Mouse (Mus musculus) lung, postnatal 36 days (tissue): Measurements from ENCODE around the gene Ptger4.

ENCODE experiments used
- DNase-seq: peaks from one replicate; pipeline ENCODE4 v3.0.0; 2022; ENCODE audit warnings: mixed read lengths

Gene Ptger4

GRCm38 (mm10) chr15:5243959-5244905 is at the start of gene Ptger4:
Gene Ptger4, minus strand, starts transcription at chr15:5244187.
- peak; percentile 95 for DNase-seq

- peak; percentile 6 for DNase-seq
These were observed 44.4 kb upstream of the Ptger4 start for GRCm38 (mm10) chr15:5288412-5288811.

GRCm38 (mm10) chr15:5287072-5287471 is 43.1 kb upstream of the Ptger4 start:
- DNase-seq: no peak

GRCm38 (mm10) chr15:5281316-5281715 is 37.3 kb upstream of the Ptger4 start:
- DNase-seq: no peak

GRCm38 (mm10) chr15:5279831-5280230 is 35.8 kb upstream of the Ptger4 start:
- DNase-seq: no peak

GRCm38 (mm10) chr15:5278525-5278924 is 34.5 kb upstream of the Ptger4 start:
- no peak for DNase-seq

- no peak for DNase-seq
These were observed 30.0 kb upstream of the Ptger4 start for GRCm38 (mm10) chr15:5273981-5274380.

GRCm38 (mm10) chr15:5266095-5266494 is 22.1 kb upstream of the Ptger4 start:
- DNase-seq: no peak

GRCm38 (mm10) chr15:5262874-5263504 is 19.0 kb upstream of the Ptger4 start:
- no peak for DNase-seq

- no peak for DNase-seq
These were observed 18.2 kb upstream of the Ptger4 start for GRCm38 (mm10) chr15:5262095-5262667.

GRCm38 (mm10) chr15:5261004-5261403 is 17.0 kb upstream of the Ptger4 start:
- DNase-seq: no peak

- DNase-seq: no peak
These were observed 16.2 kb upstream of the Ptger4 start for GRCm38 (mm10) chr15:5260183-5260582.

GRCm38 (mm10) chr15:5250182-5250581 is 6.2 kb upstream of the Ptger4 start:
- no peak for DNase-seq

- DNase-seq: peak; percentile 51
These were observed 690 bp downstream of the Ptger4 start for GRCm38 (mm10) chr15:5243036-5243958.

GRCm38 (mm10) chr15:5242241-5243035 is 1.5 kb downstream of the Ptger4 start:
- peak; percentile 7 for DNase-seq

GRCm38 (mm10) chr15:5241304-5242201 is 2.4 kb downstream of the Ptger4 start:
- peak; percentile 54 for DNase-seq

- DNase-seq: no peak
These were observed 3.6 kb downstream of the Ptger4 start for GRCm38 (mm10) chr15:5240360-5240759.

GRCm38 (mm10) chr15:5239901-5240300 is 4.1 kb downstream of the Ptger4 start:
- no peak for DNase-seq

GRCm38 (mm10) chr15:5239361-5239760 is 4.6 kb downstream of the Ptger4 start:
- DNase-seq: no peak

- no peak for DNase-seq
These were observed 5.4 kb downstream of the Ptger4 start for GRCm38 (mm10) chr15:5238553-5238952.

GRCm38 (mm10) chr15:5238073-5238472 is 5.9 kb downstream of the Ptger4 start:
- no peak for DNase-seq
